Mouse (Mus musculus): Measurements from ENCODE around the gene Fsd2.

GRCm38 (mm10) chr7:81531462-81531861, 35.3 kb downstream of the Fsd2 start:
- TF ChIP-seq SRF (IDR thresholded peaks at IDR 0.05; ENCODE audit: control insufficient read depth, insufficient read length, low read depth) (no peak), E2F4 (IDR thresholded peaks at IDR 0.05; ENCODE audit: insufficient read depth) (no peak), POLR2A (IDR thresholded peaks at IDR 0.05; ENCODE audit: insufficient read length, low read depth) (no peak), TCF12 (IDR thresholded peaks at IDR 0.05; ENCODE audit: insufficient read depth, poor library complexity, severe bottlenecking) (no peak), MAX (IDR thresholded peaks at IDR 0.05; ENCODE audit: low read depth) (no peak)
